Mouse (Mus musculus): ENCODE measurements around the gene Magi1.

DNA sequence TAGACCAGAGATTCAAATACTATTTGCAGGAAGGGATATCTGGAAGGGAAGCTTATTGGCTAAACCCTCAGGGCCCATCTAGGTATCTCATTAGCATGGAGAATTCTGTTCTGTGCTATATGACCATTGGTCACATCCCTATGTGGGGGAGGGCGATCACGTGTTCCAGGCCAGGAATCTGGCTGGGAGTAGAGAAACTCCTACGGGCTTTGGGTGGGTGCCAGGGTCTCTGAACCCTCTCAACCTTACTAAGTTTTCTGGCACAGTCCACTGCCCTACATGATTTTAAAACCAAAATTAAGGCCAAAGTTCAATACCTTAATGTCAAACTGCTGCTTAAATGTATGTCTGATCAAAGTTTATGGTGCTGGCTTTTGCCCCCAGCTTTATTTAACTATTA is 33.2 kb upstream of the Magi1 start:
- no peak for TF ChIP-seq IRF4 (IDR thresholded peaks at IDR 0.05; ENCODE audit: low read depth, low read length)
- no peak for TF ChIP-seq CTCF (conservative IDR thresholded peaks at IDR 0.05 in 1 of 2, IDR thresholded peaks at IDR 0.05 in 1 of 2; ENCODE audit: low read depth in 2 of 2, low read length in 2 of 2)
- TF ChIP-seq RAD21 (IDR thresholded peaks at IDR 0.05; ENCODE audit: low read depth, low read length) = no peak
- TF ChIP-seq ZC3H11A (IDR thresholded peaks at IDR 0.05; ENCODE audit: low read depth, low read length) = no peak
- TF ChIP-seq NRF1 (IDR thresholded peaks at IDR 0.05; ENCODE audit: low read depth, low read length) = no peak
- no peak for TF ChIP-seq POLR2A (IDR thresholded peaks at IDR 0.05; ENCODE audit: low read depth, low read length)
- no peak for TF ChIP-seq USF1 (IDR thresholded peaks at IDR 0.05; ENCODE audit: low read depth, low read length)
- TF ChIP-seq RCOR1 (conservative IDR thresholded peaks at IDR 0.05; ENCODE audit: low read depth, low read length) = no peak
- TF ChIP-seq MAX (IDR thresholded peaks at IDR 0.05; ENCODE audit: low read length) = no peak
- TF ChIP-seq MXI1 (IDR thresholded peaks at IDR 0.05; ENCODE audit: low read depth, low read length) = no peak
- no peak for TF ChIP-seq BHLHE40 (IDR thresholded peaks at IDR 0.05; ENCODE audit: low read depth, low read length)
- TF ChIP-seq MAFK (IDR thresholded peaks at IDR 0.05; ENCODE audit: insufficient replicate concordance, low read length) = no peak
- no peak for TF ChIP-seq POLR2AphosphoS2 (IDR thresholded peaks at IDR 0.05; ENCODE audit: low read depth, low read length)

All from CH12.LX (cell line).